Mouse (Mus musculus) liver, embryonic 11.5 days (tissue): ENCODE results near the gene Gsc2. TPM values are rescaled to one million over a fixed set of nuclear protein-coding genes. Genes with fewer than 3 reads are reported as not detected.
A peak's percentile ranks its signal among the peaks of the same experiment; 100 is the strongest.

Experiments used
- ATAC-seq: fragments of 200-750 bp; cut with Nextera tagmentation; replicated peaks from 2 replicates; pipeline ENCODE4 v1.8.0; 2017; ENCODE audit warnings: moderate number of reproducible peaks, mild to moderate bottlenecking, moderate TSS enrichment, moderate library complexity; ENCODE audit not compliant: low FRiP score
- DNase-seq: peaks from one replicate; pipeline ENCODE4 v3.0.0-alpha.2; 2017; ENCODE audit warnings: low spot score
- H3K27ac ChIP-seq: fragments of 300-500 bp; sonication (generic); 2 replicates; pipeline ENCODE4 v1.5.1; 2014; ENCODE audit warnings: mild to moderate bottlenecking, low read depth, low read length, control low read depth
- H3K27me3 ChIP-seq: fragments of 300-500 bp; sonication (generic); replicated peaks from 2 replicates; pipeline ENCODE4 v1.6.1; 2014; ENCODE audit warnings: low read length, mixed read lengths; ENCODE audit not compliant: control insufficient read depth, insufficient read depth
- H3K36me3 ChIP-seq: fragments of 300-500 bp; sonication (generic); 2 replicates; pipeline ENCODE4 v1.6.1; 2014; ENCODE audit warnings: mild to moderate bottlenecking, low read length, moderate library complexity, mixed read lengths; ENCODE audit not compliant: control insufficient read depth, insufficient read depth
- H3K4me1 ChIP-seq: fragments of 300-500 bp; sonication (generic); replicated peaks from 2 replicates; pipeline ENCODE4 v1.6.1; 2014; ENCODE audit warnings: low read length, mixed read lengths; ENCODE audit not compliant: control insufficient read depth, insufficient read depth
- H3K4me2 ChIP-seq: fragments of 300-500 bp; sonication (generic); 2 replicates; pipeline ENCODE4 v1.6.1; 2014; ENCODE audit warnings: mild to moderate bottlenecking, control low read depth, moderate library complexity
- H3K4me3 ChIP-seq: fragments of 300-500 bp; sonication (generic); 2 replicates; pipeline ENCODE4 v1.5.1; 2014; ENCODE audit warnings: low read depth, low read length, control low read depth
- H3K9ac ChIP-seq: fragments of 300-500 bp; sonication (generic); 2 replicates; pipeline ENCODE4 v1.6.1; 2014; ENCODE audit warnings: low read depth, low read length, control low read depth
- H3K9me3 ChIP-seq: fragments of 300-500 bp; sonication (generic); 2 replicates; pipeline ENCODE4 v1.6.1; 2016; ENCODE audit warnings: low read length, inconsistent platforms, mixed read lengths; ENCODE audit not compliant: control insufficient read depth
- WGBS: fragments of 180-500 bp; shearing (Covaris S2); extraction: QIAGEN DNeasy Blood & Tissue Kit; methylation state at CpG from one replicate; pipeline ENCODE4 v1.1.7; 2014; 5-methylcytosine and 5-hydroxymethylcytosine counted together
- polyA plus RNA-seq: library from polyadenylated mRNA; unstranded; fragments of >200 nt; fragmentation: Nextera tagmentation; extraction: Ambion mirVana; gene quantifications from 2 replicates; pipeline ENCODE4 v1.2.1, GENCODE M21; 2014

The Gsc2 gene
- polyA plus RNA-seq, 1 experiment from 2014 or later, result 0.29 TPM

GRCm38 (mm10) chr16:17898462-17898861, 16.4 kb downstream of the Gsc2 start, which contains the start of the genes Dgcr2 and Tssk2:
Dgcr2 (minus strand) TSS chr16:17898562.
Tssk2 (plus strand) TSS chr16:17898637.
- WGBS, result 89% methylated on average over 14 of the region's 14 CpGs
- peaks cover 17% of the 10 kb centered on the region for H3K36me3 ChIP-seq

GRCm38 (mm10) chr16:17896091-17896490, 18.8 kb downstream of the Gsc2 start:
- H3K27ac ChIP-seq, result no peak overlapping the region
- no peaks in the 10 kb centered on the region for H3K27me3 ChIP-seq
- peaks cover 2% of the 10 kb centered on the region for H3K36me3 ChIP-seq
- H3K4me1 ChIP-seq, result 0 out of 2 replicates have a peak, but pooled peaks cover 3% of the 10 kb centered on the region
- ATAC-seq (no peak), DNase-seq (no peak)
- no peak overlapping the region for H3K9ac ChIP-seq
- no peak overlapping the region for H3K4me2 ChIP-seq
- no peak overlapping the region for H3K4me3 ChIP-seq
- no peaks in the 10 kb centered on the region for H3K9me3 ChIP-seq

More at GRCm38 (mm10) chr16:17898462-17898861, 16.4 kb downstream of the Gsc2 start, which contains the start of the genes Dgcr2 and Tssk2:
- no peaks in the 10 kb centered on the region for H3K27me3 ChIP-seq
- DNase-seq (no peak), ATAC-seq (no peak)
- no peak within 1 kb of the TSS for H3K4me3 ChIP-seq
- no peak within 1 kb of the TSS for H3K9ac ChIP-seq
- H3K4me1 ChIP-seq, result no peaks in the 10 kb centered on the region
- H3K9me3 ChIP-seq, result no peaks in the 10 kb centered on the region
- no peak within 1 kb of the TSS for H3K4me2 ChIP-seq
- no peak within 1 kb of the TSS for H3K27ac ChIP-seq

GRCm38 (mm10) chr16:17893923-17894322, 20.9 kb downstream of the Gsc2 start, which contains the start of gene Tssk1:
Tssk1 (plus strand) TSS chr16:17894223.
- H3K4me1 ChIP-seq, result peaks cover 13% of the 10 kb centered on the region
- H3K9ac ChIP-seq, result no peak within 1 kb of the TSS
- no peaks in the 10 kb centered on the region for H3K36me3 ChIP-seq
- H3K27ac ChIP-seq, result no peak within 1 kb of the TSS
- H3K4me2 ChIP-seq, result no peak within 1 kb of the TSS
- WGBS, result 82% methylated on average over 2 of the region's 2 CpGs
- no peaks in the 10 kb centered on the region for H3K9me3 ChIP-seq
- no peak for DNase-seq
- no peak for ATAC-seq
- no peak within 1 kb of the TSS for H3K4me3 ChIP-seq
- no peaks in the 10 kb centered on the region for H3K27me3 ChIP-seq

- Histone ChIP-seq H3K36me3 (no peaks in the 10 kb centered on the region), H3K27ac (no peak overlapping the region), H3K9me3 (no peaks in the 10 kb centered on the region), H3K4me3 (no peak overlapping the region), H3K9ac (no peak overlapping the region), H3K27me3 (no peaks in the 10 kb centered on the region), H3K4me2 (no peak overlapping the region), H3K4me1 (peaks cover 13% of the 10 kb centered on the region)
- no peak for ATAC-seq
- 69% methylated on average over 3 of the region's 3 CpGs for WGBS
- DNase-seq, result no peak
Observed at GRCm38 (mm10) chr16:17892606-17893005, 22.3 kb downstream of the Gsc2 start.

GRCm38 (mm10) chr16:17891567-17891959, 23.3 kb downstream of the Gsc2 start, which contains the start of gene Gm20518:
Gm20518 (minus strand) TSS chr16:17891671.
- no peaks in the 10 kb centered on the region for H3K9me3 ChIP-seq
- no peaks in the 10 kb centered on the region for H3K36me3 ChIP-seq
- H3K27me3 ChIP-seq, result no peaks in the 10 kb centered on the region
- ATAC-seq (peak; percentile 98), DNase-seq (peak; percentile 99)
- H3K4me3 ChIP-seq, result peak within 1 kb of the TSS; percentile 99
- H3K4me1 ChIP-seq, result peaks cover 13% of the 10 kb centered on the region
- WGBS, result under 1% methylated on average over 36 of the region's 38 CpGs
- H3K27ac ChIP-seq, result peak within 1 kb of the TSS; percentile 93
- H3K4me2 ChIP-seq, result peak within 1 kb of the TSS; percentile 80
- H3K9ac ChIP-seq, result peak within 1 kb of the TSS; percentile 98

- ATAC-seq, result peak; percentile 66
- under 1% methylated on average over 43 of the region's 44 CpGs for WGBS
Observed at GRCm38 (mm10) chr16:17890917-17891566, 23.8 kb downstream of the Gsc2 start.

GRCm38 (mm10) chr16:17890342-17890727, 24.5 kb downstream of the Gsc2 start:
- Histone ChIP-seq H3K4me3 (peak overlapping the region; percentile 99), H3K9me3 (no peaks in the 10 kb centered on the region), H3K36me3 (no peaks in the 10 kb centered on the region), H3K4me2 (peak overlapping the region; percentile 80), H3K27me3 (no peaks in the 10 kb centered on the region), H3K4me1 (peaks cover 13% of the 10 kb centered on the region), H3K9ac (peak overlapping the region; percentile 98), H3K27ac (no peak overlapping the region)
- no peak for DNase-seq
- no peak for ATAC-seq
- WGBS, result 50% methylated on average over 2 of the region's 2 CpGs

More at GRCm38 (mm10) chr16:17890917-17891566, 23.8 kb downstream of the Gsc2 start:
- Histone ChIP-seq H3K27me3 (no peaks in the 10 kb centered on the region), H3K27ac (peak overlapping the region; percentile 93), H3K36me3 (no peaks in the 10 kb centered on the region), H3K9me3 (no peaks in the 10 kb centered on the region), H3K9ac (peak overlapping the region; percentile 98), H3K4me1 (peaks cover 13% of the 10 kb centered on the region), H3K4me2 (peak overlapping the region; percentile 80), H3K4me3 (peak overlapping the region; percentile 99)
- DNase-seq, result peak; percentile 58

GRCm38 (mm10) chr16:17889689-17890341, 25.0 kb downstream of the Gsc2 start:
- Histone ChIP-seq H3K4me2 (peak overlapping the region; percentile 80), H3K9ac (no peak overlapping the region), H3K4me3 (peak overlapping the region; percentile 99; the same call in 1 of the 2 replicates), H3K4me1 (peaks cover 13% of the 10 kb centered on the region), H3K27ac (no peak overlapping the region), H3K36me3 (no peaks in the 10 kb centered on the region), H3K9me3 (no peaks in the 10 kb centered on the region), H3K27me3 (no peaks in the 10 kb centered on the region)
- no peak for ATAC-seq
- DNase-seq, result no peak
- WGBS, result 82% methylated on average over 6 of the region's 6 CpGs
